Mouse (Mus musculus): ENCODE data around the gene Clec2d.
"Not testable (repeated sequence)": the region's sequence is repeated elsewhere in the genome, so short reads cannot be mapped to it uniquely, and the experiment has no call there.

The Clec2d gene

DNA sequence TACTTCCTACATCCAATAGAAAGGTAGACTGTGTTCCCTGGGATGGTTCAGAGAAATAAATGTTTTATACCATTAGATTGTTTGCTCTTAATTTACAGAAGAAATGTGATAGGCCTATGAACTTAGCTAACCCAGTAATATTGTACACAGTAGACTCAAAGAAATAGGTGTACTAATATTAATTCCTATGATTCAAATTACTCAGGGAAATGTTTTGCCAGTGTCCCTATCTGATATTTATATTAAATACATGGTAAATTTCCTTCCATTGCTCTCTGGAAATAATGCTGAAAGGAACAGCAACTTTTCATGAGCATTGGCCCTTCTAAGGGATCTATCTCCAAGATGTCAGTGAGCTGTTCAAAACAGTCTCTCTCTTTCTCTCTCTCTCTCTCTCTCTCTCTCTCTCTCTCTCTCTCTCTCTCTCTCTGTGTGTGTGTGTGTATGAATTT, 6.8 kb downstream of the Clec2d start:
- DNase-seq (ENCODE audit: low spot score in 2 of 2): no peak

DNA sequence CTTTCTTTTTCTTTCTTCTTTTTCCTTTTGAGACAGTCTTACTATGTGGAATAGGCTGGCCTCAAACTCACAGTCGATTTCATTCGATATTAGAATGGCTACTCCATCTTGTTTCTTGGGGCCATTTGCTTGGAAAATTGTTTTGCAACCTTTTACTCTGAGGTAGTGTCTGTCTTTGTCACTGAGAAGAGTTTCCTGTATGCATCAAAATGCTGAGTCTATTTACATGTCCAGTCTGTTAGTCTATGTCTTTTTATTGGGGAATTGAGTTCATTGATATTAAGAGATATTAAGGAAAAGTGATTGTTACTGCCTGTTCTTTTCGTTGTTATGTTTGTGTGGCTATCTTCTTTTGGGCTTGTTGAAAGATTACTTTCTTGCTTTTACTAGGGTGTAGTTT, 7.4 kb downstream of the Clec2d start:
- DNase-seq (ENCODE audit: low spot score in 2 of 2): not testable (repeated sequence)

DNA sequence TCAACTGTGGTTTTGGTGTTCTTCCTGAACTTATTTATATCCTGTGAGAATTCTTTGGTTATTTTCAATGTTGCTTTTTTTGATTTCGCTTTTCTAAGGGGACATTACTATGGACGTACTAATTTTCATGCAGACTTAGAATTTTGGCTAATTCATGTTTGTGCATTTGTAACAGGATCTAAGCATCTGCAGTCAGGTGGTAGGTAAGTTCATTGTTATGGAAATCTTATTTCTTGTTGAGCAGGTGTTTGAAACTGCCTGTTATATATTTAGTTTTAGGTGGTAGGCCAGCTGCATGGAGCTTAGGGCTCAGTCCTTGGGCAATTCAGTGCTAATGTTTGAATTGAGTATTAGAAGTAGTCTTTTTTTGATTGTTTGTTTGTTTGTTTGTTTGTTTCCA, 13.0 kb downstream of the Clec2d start:
- DNase-seq (ENCODE audit: low spot score in 2 of 2): no peak

DNA sequence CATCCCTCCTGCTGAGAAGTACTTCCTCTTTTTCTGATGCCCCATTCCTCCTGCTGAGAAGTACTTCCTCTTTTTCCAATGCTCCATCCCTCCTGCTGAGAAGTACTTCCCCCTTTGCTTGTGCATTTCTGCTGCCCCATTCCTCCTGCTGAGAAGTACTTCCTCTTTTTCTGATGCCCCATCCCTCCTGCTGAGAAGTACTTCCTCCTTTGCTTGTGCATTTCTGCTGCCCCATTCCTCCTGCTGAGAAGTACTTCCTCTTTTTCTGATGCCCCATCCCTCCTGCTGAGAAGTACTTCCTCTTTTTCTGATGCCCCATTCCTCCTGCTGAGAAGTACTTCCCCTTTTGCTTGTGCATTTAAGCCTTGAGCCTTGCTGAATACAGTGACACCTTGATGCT, 19.7 kb downstream of the Clec2d start:
- DNase-seq (ENCODE audit: low spot score in 2 of 2): not testable (repeated sequence)

DNA sequence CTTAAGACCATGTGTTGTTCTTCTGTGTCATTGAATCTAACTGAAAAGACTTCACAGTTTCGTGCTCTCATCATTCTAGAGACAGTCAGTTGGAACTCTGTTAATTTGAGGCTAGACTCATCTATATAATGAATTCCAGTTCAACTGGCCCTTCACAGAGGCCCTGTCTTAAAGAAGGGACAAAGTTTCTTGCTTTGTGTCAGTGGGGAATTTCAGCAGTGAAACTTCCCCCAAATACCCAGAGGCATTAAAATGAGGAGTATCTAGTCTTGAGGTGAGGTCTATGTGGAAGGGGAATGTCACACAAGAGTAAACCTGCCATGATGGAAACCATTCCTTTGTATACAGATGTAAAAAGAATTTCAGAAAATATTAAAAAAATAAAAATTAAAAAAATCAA, 21.9 kb downstream of the Clec2d start:
- DNase-seq (ENCODE audit: low spot score in 2 of 2): no peak

DNA sequence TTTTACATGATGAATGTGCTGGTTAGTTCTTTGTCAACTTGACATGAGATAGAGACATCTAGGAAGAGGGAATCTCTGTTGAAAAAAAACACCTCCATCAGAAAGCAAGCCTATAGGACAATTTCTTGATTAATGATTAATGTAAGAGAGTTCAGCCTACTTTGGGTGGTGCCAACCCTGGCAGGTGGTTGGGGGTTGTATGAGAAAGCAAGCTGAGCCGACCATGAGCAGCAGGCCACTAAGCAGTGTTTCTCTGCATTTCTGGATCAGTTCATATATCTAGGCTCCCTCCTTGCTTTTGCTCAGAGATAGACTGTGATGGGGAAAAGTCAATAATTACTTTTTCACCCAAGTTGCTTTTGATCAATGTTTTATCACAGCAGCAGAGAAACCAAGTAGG, 23.9 kb downstream of the Clec2d start:
- DNase-seq (ENCODE audit: low spot score in 2 of 2): no peak

DNA sequence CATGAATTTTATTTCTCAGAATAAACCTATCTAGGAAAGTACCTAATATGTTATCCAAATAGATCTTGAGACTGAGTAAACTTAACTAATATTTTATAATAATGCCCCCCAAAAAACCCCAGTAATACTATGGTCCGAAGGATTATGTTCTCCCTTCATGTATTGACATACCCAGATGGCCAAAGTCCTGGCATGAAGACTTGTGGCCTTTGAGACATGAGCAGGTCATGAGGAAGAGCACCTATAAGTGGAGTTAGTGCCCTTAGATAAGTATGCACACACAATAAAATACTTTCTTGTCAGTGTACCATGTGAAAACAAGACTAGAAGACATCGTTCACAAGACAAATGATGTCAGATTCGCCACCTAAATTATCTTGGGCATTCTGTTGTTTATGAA, 24.4 kb downstream of the Clec2d start:
- DNase-seq (ENCODE audit: low spot score in 2 of 2): no peak

DNA sequence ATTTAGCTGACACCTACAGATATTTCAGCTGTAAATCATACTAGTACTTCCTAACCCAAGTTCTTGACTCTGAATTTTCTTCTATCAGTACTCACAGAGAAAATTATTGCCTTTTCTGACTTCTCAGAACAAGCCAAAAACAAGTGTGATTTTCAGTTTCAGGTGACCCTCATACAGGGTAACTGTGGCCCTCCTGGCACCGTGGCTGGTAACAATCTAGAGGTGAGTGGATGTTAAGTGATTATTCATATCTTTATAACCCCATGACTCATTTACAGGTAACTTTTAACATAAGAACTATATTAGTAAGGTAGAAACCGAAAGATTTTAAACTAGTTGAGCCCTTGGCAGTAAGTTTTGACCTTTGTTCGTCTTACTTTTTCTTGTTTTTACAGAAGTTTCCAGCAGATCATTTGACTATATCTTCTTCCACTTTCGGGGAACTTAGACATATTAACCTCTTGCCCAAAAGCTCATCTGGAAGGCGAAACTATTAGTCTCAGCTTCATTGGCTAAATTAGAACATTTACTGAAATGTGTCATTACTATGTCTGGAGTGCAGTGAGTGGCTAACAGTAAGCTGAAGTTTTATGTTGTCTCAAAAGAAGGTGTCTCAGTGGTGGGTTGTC, 28.6 kb downstream of the Clec2d start:
- no peak for DNase-seq (ENCODE audit: low spot score in 2 of 2)

DNA sequence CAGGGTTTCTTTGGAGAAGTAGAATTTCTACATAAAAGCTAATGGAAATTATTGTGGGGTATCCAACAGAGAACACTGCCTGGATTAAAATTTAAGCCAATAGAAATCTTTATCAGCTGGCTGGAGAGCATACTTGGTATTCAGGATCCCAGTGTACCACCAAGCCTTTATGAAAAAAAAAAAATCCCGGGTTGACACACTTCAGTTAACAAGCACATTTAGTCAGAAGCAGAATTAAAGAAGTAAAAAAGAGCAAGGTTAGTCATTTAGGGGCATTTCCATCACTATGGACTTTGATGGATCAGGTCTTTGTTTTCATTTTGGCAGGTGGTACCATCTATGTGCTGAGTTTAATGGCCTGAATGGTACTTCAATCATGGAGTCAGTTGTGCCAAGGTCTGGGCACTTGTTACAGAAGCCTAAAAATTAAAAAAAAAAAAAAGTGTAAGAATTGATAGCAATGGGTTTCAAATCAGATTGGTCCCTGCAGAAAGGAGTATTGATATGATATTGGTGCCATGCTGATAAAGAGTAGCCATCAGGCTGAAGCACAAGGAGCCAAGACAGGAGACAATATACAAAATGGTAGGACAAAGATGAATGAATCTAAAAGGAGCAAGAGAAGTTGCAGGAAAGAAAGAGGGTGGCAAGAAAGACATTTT, 29.5 kb downstream of the Clec2d start:
- DNase-seq (ENCODE audit: low spot score in 2 of 2): no peak

DNA sequence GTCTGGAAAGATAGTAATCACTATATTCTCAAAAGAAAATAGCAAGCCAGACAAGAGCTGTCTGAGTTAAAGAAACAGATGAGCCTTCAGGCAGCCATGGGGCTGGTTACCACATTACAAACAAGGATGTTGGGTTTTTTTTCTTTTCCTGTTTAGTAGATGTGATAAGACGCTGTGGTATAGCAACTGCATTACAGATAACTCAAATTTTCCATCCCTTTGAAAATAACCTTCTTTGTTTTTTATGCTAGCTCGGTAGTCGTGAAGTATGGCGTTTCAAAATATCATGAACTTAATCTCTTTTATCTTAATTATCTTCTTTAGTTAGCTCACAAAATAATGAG, 30.0 kb downstream of the Clec2d start:
- DNase-seq (ENCODE audit: low spot score in 2 of 2): no peak

DNA sequence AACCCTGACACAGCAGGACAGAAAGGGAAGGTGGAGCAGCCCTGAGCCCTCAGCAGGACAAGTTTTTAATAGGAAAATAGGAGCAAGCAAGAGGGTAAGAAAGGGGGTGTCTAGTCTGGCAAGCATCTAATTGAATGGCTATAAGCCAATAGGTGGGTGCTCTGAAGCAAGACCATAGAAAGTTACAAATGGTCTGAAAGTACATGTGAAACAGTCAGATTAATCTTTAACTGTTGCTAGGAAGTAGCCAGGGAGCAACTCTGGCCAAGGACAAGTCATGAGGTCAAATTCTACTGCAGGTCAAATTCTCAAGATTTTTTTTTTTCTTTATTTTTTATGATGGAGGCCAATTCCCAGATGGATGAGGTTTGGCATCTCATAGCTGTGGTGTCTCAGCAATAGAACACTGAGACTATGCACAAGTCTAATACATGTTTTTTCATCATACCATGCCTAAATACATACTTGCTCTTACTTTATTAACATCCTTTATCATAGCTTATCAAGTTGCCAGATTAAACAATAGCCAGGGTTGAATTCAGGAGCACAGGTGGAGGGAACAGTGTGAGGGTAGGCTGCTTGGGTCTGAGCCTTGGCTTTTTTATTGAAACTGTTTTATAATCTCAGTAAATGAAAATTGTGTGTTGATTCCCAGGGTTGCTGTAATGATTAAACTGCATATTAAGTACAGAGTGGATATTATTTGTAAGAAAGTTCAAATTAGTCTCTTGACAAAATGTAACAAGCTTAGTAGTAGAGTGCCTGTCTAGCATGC, 32.2 kb downstream of the Clec2d start:
- no peak for DNase-seq (ENCODE audit: low spot score in 2 of 2)

DNA sequence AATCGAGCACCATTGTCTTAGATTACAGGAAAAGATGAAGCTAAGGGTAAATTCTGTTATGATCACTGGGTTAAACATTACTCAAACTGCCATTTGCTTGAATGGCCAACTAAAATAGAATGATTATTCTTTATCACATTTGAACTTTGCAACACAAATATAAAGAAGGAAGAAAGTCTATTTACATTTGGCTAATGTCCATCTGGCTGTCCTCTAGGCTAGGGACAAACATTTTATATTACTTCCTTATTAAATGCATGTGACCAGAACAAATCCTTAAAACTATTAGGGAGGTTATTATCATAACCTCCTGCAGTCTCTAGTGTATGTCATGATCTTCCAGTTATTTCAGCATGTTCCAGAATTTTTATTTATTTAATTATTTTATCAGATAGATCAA, 33.1 kb downstream of the Clec2d start:
- DNase-seq (ENCODE audit: low spot score in 2 of 2): no peak

DNA sequence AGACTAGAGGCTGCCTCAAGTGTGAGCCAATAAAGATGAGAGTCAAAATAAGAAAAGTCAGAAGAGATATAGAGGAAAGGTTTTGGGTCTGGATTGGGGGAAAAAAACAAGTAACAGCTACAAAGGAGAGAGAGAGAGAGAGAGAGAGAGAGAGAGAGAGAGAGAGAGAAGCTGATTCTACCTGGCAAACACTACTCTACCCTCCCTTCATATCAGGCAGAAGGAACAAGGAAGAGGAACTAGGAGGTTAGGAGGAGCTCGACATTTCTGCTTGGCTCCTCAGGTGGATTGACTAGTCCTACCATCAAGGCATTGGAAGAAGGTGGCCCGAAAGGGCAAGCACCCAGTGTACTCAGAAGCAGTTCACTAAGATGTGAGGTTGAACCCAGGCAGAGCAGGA, 33.8 kb downstream of the Clec2d start:
- DNase-seq (ENCODE audit: low spot score in 2 of 2): no peak

DNA sequence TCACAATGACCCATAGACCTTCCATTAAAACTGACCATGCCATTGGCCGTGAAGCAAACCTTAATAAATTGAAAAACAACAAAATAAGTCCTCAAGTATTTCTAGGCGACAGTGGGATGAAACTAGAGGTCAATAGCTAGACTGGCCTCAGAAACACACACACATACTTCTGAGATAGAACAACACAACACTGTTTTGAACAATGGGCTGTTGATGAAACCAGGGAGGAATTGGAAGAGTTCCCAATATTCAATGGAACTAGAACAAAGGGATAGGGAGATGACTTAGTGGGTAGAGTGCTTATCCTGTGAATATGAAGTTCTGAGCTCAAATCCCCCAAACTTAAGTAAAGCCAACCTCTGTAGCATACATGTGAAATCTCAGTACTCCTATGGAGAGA, 34.6 kb downstream of the Clec2d start:
- DNase-seq (ENCODE audit: low spot score in 2 of 2): no peak

DNA sequence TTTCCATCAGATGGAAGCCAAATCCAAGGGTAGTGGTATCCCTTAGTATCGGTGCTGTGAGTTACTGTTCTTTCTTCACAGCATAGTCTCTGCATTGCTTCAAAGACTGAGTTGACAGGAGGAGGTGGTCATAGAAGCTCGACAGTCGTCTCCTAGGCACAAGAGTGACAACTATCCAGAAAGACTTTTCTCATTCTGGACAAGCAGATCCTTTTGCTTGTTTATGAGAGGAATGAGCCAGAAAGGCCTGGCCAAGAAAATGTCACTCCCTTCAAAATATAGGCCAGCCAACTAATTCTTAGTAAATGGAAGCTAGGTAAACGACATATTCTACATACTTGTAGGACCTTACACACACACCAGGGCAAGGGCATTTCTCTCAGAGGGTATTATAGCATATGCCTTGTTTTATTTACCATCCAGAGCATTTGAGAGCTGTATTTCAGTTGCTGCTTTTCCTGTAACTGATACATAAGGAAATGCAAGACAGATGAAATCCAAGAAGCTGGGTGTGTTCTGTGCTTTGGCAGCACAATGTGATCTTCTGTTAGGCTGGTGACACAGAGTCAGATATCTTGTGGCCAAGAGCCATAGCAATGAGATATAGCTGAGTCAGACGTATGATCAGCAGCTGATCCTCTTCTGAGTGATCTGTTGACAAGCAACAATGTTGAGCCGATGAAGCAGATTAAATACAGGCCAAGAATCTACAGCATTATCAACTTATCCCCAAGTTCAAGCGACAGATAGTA, 35.6 kb downstream of the Clec2d start:
- DNase-seq (ENCODE audit: low spot score in 2 of 2): no peak

DNA sequence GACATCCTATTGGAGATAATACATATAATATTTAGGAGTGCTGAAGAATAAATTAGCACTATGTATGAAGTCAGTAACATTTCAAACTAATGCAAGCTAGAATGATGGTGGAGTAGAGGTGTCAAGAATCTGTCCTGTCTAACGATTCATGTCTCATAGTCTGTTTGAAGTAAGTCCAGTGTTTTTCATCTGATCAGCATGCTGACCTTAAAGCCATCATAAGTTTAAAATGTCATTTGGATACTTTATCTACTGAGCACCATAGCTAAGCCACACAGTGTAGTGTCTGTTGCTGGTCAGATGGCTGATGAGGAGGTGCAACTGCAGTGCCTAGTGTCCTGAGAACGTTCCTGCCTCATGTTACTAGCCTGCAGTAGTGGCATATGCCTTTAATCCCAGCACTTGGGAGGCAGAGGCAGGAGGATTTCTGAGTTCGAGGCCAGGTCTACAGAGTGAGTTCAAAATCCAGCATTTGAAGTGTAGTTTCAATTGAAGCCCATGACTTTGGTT, 36.4 kb downstream of the Clec2d start:
- DNase-seq (ENCODE audit: low spot score in 2 of 2): no peak

DNA sequence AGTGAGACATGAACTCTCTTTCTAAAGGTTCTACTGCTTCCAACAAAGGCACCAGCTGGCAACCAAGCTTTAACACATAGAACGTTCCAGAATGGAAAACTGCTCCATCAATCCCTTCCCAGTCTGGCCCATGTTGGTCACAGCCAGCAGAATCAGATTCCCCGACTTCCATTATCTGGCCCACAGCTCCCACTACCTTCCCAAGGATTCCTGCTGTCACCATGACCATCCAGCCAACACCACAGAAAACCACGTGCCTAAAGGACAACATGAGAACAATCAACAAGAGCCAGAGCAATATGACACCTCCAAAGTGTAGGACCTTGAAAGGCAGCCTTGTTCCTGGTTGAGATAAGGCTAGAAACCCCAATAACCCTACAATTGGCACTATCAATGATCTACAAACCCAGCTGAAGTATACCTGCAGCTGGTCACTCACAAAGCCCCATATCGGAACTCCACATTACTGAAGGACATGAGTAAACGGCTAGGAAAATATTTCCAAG, 37.8 kb downstream of the Clec2d start:
- no peak for DNase-seq (ENCODE audit: low spot score in 2 of 2)

DNA sequence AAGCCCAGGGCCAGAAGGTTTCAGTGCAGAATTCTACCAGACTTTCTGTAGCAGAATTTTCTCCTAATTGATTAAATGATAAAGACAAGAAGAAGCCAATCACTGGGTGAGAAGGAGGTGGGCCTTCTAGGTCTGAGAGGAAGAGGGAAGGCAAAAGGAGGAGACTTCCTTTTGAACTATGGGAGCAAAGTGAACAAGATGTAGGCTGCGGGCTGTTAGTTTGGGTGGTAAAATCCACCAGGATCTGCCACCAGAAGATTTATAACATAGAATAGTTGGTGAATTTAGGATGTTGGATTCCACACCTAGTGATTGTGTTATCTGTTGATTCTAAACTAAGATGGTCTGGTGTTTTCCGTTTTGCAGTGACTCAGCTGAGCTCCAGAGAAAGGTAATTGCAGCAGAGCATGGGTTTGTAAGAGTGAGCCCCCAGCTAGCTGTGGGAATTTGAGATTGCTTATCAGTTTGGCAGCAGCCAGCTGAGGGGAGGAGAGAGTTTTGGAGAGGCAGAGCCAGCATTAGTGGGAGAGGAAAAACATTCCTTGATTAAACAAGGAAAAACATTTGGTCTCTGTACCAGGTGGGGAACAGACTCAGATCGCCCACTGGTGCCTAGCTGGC, 39.6 kb downstream of the Clec2d start:
- no peak for DNase-seq (ENCODE audit: low spot score in 2 of 2)

DNA sequence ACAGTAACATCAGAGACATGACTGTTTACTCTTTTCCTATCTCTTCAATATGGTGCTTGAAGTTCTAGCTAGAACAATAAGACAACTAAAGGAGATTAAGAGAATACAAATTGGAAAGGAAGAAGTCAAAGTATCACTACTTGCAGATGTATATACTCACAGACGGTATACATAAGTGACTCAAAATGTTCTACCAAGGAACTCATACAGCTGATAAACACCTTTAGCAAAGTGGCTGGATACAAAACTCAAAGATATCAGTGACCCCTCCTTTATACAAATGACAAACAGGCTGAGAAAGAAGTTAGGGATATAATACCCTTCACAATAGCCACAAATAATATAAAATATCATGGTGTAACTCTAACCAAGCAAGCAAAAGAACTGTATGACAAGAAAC, 40.6 kb downstream of the Clec2d start:
- DNase-seq (ENCODE audit: low spot score in 2 of 2): no peak

DNA sequence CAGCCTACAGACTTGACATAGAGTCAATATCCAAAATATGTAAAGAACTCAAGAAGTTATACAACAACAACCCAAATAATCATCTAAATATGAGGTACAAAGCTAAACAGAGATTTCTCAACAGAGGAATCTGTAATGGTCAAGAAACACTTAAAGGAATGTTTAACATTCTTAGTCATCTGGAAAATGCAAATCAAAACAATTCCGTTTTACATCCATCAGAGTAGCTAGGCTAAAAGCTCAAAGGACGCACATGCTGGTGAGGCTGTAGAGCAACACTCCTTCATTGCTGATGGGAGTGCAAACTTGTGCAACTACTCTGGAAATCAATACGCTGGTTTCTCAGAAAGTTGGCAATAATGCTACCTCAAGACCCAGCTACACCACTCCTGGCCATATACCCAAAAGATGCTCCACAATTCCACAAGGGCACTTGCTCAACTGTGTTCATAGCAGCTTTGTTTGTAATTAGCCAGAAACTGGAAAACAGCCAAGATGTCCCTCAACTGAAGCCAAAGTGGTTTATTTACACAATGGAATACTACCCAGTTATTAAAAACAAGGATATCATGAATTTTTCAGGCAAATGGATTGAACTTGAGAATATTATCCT, 41.9 kb downstream of the Clec2d start:
- DNase-seq (ENCODE audit: low spot score in 2 of 2): no peak

DNA sequence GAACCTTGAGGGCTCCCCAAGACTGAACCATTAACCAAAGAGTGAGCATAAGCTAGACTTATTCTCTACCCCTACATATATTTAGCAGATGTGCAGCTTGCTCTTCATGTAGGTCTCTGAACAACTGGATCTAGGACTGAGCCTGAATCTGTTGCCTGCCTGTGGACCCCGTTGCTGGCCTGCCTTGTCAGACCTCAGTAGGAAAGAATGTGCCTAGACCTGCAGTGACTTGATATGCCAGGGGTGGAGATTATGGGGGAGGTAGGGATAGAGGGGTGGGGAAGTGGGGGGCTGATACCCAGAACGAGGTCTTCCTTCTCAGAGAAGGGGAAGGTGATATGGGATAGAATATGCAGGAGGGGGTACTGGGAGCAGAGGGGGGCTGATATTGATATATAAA, 43.2 kb downstream of the Clec2d start:
- no peak for DNase-seq (ENCODE audit: low spot score in 2 of 2)

All from urinary bladder, postnatal 36 days (tissue).